In genomic region chr4:141287518-141288004, GRCm38 (mm10) we compare ENCODE assay signal across 11 mouse cellular contexts. TPM values are rescaled to one million over a fixed set of nuclear protein-coding genes. Genes with fewer than 3 reads are reported as not detected.
DNase-seq lines count a peak whose midpoint lies in the region; ATAC-seq and TF ChIP-seq lines count a peak whose summit lies in the region.
"Had no signal": no experiment of that assay in that cellular context is flagged by ENCODE, and none has a peak within 500 bp of the region (broad histone marks: within the 10 kb centered on the region; RNA-seq: fewer than 3 reads in every experiment).

No protein-coding gene starts in this region.

- no peak for TF ChIP-seq CTCF in hindbrain, postnatal 0 days (IDR thresholded peaks at IDR 0.05; ENCODE audit: low read depth)

- peaks cover 63% of the 10 kb centered on the region for H3K4me1 ChIP-seq in kidney, embryonic 15.5 days
- 0 out of 2 replicates have a peak, but pooled peaks cover 4% of the 10 kb centered on the region for H3K4me1 ChIP-seq in hindbrain, postnatal 0 days (ENCODE audit: insufficient read depth, low read length)

- H3K9ac ChIP-seq in kidney, embryonic 15.5 days: no peak overlapping the region
- no peak overlapping the region for H3K9ac ChIP-seq in hindbrain, postnatal 0 days (replicated peaks; ENCODE audit: low read length)
- H3K9ac ChIP-seq: forebrain, postnatal 0 days had no signal

- DNase-seq in kidney, postnatal 10 days: no peak
- no peak for DNase-seq in hindbrain, postnatal 0 days (ENCODE audit: low spot score)
- no peak for DNase-seq in embryo, embryonic 9.5 days (ENCODE audit: extremely low spot score)
- no peak for DNase-seq in left cerebral cortex, adult 9 months (ENCODE audit: low spot score in 2 of 2)
- no peak for DNase-seq in ovary, postnatal 36 days (ENCODE audit: low spot score)
- DNase-seq: forebrain, postnatal 0 days; kidney, adult 9 months had no signal

- ATAC-seq in kidney, embryonic 15.5 days (replicated peaks; ENCODE audit: low FRiP score): no peak
- ATAC-seq in common myeloid progenitor, adult 5-6 weeks (replicated peaks; ENCODE audit: low read depth, poor library complexity, severe bottlenecking): peak; percentile 80
- no peak for ATAC-seq in hindbrain, postnatal 0 days
- peak; percentile 68 for ATAC-seq in megakaryocyte progenitor cell, adult 5-6 weeks (replicated peaks; ENCODE audit: poor library complexity)
- ATAC-seq: forebrain, postnatal 0 days had no signal

- 11% methylated on average over 15 of the region's 15 CpGs for WGBS in kidney, embryonic 15.5 days
- 20% methylated on average over 15 of the region's 15 CpGs for WGBS in hindbrain, postnatal 0 days

- H3K27me3 ChIP-seq in kidney, embryonic 15.5 days: peaks cover 44% of the 10 kb centered on the region
- 0 out of 2 replicates have a peak, but pooled peaks cover 8% of the 10 kb centered on the region for H3K27me3 ChIP-seq in hindbrain, postnatal 0 days (ENCODE audit: insufficient read depth, low read length)
- H3K27me3 ChIP-seq: Patski had no signal

- peak overlapping the region; percentile 49 for H3K4me2 ChIP-seq in kidney, embryonic 15.5 days
- H3K4me2 ChIP-seq in hindbrain, postnatal 0 days (ENCODE audit: low read depth, low read length): 0 out of 2 replicates have a peak overlapping the region, but pooled peaks have one; percentile 18

- no peaks in the 10 kb centered on the region for H3K36me3 ChIP-seq in kidney, embryonic 15.5 days
- no peaks in the 10 kb centered on the region for H3K36me3 ChIP-seq in hindbrain, postnatal 0 days (ENCODE audit: insufficient read depth, low read length)

- peak overlapping the region; percentile 51; the same call in 1 of the 2 replicates for H3K27ac ChIP-seq in kidney, embryonic 15.5 days
- H3K27ac ChIP-seq in hindbrain, postnatal 0 days: no peak overlapping the region

- no peaks in the 10 kb centered on the region for H3K9me3 ChIP-seq in kidney, embryonic 15.5 days (replicated peaks)
- no peaks in the 10 kb centered on the region for H3K9me3 ChIP-seq in hindbrain, postnatal 0 days (ENCODE audit: low read length)

- H3K4me3 ChIP-seq in kidney, embryonic 15.5 days (replicated peaks): peak overlapping the region; percentile 3; the same call in 1 of the 2 replicates
- no peak overlapping the region for H3K4me3 ChIP-seq in hindbrain, postnatal 0 days (ENCODE audit: low read length)

RNA-seq across cellular contexts. Expression of gene Epha2, which starts 13.5 kb away (rescaled TPM):
- polyA plus RNA-seq in kidney, embryonic 15.5 days (2015; fragmentation: Nextera tagmentation; extraction: Ambion mirVana): 6.8 and 7.1 TPM in 2 replicates
- total RNA-seq in common myeloid progenitor, adult 5-6 weeks (2017): 0.29 and 1.2 TPM in 2 replicates
- 1.6 and 3.5 TPM in 2 replicates for total RNA-seq in hindbrain, postnatal 0 days (2014; rRNA removed)
- polyA plus RNA-seq in hindbrain, postnatal 0 days (2015; fragmentation: Nextera tagmentation; extraction: Ambion mirVana): 0.44 and 0.46 TPM in 2 replicates
- total RNA-seq in megakaryocyte progenitor cell, adult 5-6 weeks (2015): 0.46 and 0.49 TPM in 2 replicates
- 0.14 and 0.50 TPM in 2 replicates for total RNA-seq in megakaryocyte progenitor cell, adult 5-6 weeks (2017)

RNA-seq across cellular contexts. Expression of gene Arhgef19, which starts 48.3 kb away (rescaled TPM):
- 7.4 and 9.6 TPM in 2 replicates for polyA plus RNA-seq in kidney, embryonic 15.5 days (2015; fragmentation: Nextera tagmentation; extraction: Ambion mirVana)
- total RNA-seq in common myeloid progenitor, adult 5-6 weeks (2017): not detected in 2 replicates
- total RNA-seq in hindbrain, postnatal 0 days (2014; rRNA removed): 1.2 and 2.3 TPM in 2 replicates
- 1.2 TPM in 2 replicates for polyA plus RNA-seq in hindbrain, postnatal 0 days (2015; fragmentation: Nextera tagmentation; extraction: Ambion mirVana)
- not detected in 2 replicates for total RNA-seq in megakaryocyte progenitor cell, adult 5-6 weeks (2015)
- not detected in 2 replicates for total RNA-seq in megakaryocyte progenitor cell, adult 5-6 weeks (2017)

Comparison
In these comparisons a context has a peak if more than half of its experiments do, and no peak if none do; other contexts are left out.
1. ATAC-seq: peak in common myeloid progenitor, adult 5-6 weeks (single experiment) and megakaryocyte progenitor cell, adult 5-6 weeks (single experiment); none in kidney, embryonic 15.5 days (single experiment) and hindbrain, postnatal 0 days (single experiment).